Mouse (Mus musculus): ENCODE results near the gene Tcf20.

Gene Tcf20

DNA sequence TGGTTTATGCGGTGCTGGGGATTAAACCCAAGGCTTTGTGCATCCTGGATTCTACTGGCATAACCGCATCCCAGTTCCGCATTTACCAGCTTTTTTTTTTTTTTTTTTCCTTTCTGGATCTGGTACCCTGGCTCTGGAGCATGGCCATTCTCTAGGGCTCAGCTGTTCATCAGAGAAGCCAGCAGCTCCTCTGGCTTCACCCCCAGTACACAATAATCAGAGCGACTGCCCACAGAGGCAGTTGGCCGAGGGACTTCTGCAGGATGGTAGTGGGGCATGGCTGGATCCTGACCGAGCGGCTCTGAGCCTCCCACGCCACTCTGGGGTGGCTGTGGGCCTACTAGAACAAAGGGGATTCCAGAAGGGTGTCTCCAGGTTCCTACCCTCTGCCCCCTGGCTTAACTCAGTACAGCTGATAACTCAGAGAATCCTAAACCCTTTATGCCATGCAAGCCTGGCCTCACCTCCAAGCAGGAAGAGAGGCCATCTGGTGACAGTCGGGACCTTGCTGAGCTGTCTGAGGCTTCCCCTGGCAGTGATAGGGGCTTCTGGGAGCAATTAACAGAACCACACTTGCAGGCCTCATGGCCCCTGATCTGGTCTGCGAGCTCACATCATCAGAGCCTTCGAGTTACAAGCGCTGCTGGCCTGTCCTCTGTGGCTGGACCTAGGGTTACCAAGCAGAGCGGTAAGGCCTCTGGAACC is 4.6 kb upstream of the Tcf20 start:
- no peak for DNase-seq

DNA sequence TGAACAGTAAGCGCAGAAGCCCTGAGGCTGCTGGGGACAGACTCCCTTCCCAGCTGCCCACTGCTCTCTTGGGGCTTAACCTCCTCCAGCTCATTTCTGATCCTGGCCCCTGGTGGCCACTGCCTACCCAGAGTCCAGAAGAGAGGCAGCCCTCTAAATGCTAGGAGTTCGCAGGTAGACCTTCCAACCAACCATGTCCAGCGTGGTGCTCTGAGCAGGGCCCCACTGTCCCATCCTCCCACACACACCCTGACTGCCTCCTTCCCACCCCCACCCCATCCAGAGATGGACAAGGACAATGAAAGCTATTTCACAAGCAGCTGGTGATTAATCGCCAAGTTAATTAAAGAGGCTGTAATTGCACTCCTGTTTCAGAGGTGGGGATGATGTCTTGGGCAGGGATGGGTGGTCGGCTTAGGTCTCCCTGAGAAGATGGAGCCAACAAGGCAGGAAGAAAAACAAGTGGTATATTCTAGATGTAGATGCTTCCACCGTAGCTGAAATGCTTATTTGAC is 1.6 kb upstream of the Tcf20 start:
- DNase-seq = no peak

DNA sequence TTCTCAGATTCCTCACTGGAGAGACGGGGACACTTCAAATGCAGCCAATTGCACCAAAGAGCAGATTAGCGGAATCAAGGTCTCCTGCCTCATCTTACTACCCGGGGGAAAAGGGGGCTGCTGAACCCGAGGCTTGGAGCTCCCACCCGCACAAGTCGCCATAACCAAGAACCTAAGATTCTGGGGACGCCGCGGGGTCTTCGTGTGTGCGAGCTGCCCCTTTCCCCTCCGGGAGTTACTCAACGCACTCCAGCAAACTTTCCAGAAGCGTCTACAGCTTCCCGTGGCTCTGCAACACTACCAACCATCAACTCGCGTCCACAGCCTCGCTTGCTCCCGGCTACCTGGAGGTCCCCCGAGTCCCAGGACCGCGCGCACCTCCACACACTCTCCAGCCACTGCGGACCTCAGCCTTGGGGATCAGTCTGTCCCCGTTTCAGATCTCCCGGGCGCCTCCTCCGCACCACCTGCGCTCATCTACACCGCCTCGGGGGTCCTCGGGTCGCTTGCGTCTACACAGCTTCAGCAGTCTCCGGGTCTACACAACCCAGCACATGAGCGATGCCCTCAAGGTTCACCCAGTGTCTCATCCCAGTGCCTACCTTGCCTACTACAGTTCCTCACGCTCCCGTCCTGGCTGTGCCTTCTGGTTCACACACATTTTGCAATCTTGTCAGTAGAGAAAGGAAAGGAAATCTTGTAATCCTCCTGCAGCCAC is 499 bp downstream of the Tcf20 start:
- DNase-seq = peak; percentile 32

DNA sequence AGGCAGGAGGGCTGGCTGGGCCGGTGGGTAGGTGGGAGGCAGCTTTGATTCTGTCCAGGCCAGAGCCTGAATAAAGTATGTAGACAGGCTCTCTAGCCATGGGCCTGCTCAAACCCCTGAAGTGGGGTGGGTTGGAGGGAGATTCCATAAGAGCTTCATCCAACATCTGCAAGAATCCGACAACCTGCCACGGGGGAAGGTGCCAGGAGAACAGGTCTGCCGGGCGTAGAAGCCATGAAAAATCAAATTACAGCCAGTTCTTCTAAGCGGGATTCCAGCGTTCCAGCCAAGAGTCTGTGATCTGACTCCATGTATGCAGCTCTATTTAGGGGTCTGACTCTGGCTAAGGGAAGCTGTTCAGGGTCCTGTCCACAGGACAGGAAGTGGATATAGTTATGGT is 3.1 kb downstream of the Tcf20 start:
- no peak for DNase-seq

DNA sequence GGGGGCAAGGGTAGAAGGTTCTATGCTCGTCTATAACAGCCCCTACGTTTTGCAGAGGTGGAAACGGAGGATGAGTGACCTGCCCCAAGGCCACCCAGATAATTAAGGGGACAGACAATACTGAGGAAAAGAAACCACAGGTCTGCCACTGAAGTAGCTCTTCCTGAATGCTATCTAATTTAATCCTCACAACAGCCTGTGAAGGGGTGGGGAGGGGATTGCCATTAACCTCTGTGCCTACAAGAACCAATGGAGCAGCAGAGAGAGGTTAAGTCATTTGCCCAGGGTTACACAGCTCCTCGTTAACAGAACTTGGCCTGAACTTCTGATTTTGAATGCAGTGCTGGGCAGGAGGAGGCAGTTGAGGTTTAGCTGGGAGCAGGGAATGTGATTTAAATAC is 3.6 kb downstream of the Tcf20 start:
- DNase-seq = no peak

DNA sequence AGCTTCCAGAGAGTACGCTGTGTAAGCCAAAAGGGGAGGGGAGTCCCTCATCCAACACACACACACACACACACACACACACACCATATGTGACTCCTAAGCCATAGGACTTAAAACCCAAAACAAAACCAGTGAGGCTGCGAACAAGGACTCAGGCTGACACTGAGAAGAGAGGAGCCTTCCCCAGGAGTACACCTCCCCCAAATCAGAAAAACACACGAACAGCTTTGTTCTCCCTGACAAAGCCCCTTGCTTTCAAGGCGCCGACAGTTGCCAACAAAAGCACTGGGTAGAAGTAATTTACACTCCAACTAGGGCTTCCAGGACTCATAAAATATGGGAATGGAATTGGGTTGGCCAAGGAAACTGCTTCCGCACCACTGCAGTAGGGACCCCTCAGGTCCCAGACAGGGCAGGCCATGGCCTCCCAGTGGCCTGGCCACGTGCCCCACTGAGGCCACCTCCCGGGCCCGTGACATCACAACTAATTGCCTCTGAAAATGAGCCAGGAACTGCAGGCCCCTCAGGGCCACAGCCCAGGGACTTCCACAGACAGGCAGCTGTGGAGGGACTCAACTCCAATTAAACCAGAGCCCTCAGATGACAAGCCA is 4.2 kb downstream of the Tcf20 start:
- DNase-seq = peak; percentile 81

DNA sequence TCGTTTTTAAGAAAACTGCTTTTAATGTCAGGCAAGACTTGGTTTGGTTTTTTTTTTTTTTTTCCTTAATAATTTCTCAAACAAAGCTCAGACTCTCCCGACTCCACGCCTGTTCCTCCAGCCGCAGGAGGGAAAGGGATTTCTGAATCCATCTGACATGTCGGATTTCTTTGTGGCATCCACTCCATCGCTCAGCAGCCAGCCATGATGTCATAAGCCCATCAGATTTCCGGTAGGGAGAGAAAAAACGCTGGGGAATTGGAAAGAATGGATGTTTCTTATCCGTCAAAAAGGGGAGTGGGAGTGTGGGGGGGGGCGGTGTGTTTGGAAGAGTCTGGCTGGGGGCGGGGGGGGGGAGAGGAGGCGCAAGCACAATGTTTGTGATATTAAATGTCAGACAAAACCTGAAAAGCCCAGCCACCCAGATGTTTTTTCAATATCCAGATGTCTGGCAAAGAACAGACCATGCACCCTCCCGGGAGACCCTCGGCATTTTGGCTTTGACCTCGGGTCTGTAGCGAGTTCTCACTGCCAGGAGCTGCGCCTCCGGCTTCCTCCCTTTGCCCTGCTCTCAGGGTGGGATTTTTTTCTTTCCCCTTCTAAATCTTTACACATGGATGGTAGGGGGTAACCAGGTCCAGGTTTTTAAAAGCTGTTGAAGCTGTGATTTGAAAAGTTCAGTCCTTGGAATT is 4.8 kb downstream of the Tcf20 start:
- peak; percentile 23 for DNase-seq

DNA sequence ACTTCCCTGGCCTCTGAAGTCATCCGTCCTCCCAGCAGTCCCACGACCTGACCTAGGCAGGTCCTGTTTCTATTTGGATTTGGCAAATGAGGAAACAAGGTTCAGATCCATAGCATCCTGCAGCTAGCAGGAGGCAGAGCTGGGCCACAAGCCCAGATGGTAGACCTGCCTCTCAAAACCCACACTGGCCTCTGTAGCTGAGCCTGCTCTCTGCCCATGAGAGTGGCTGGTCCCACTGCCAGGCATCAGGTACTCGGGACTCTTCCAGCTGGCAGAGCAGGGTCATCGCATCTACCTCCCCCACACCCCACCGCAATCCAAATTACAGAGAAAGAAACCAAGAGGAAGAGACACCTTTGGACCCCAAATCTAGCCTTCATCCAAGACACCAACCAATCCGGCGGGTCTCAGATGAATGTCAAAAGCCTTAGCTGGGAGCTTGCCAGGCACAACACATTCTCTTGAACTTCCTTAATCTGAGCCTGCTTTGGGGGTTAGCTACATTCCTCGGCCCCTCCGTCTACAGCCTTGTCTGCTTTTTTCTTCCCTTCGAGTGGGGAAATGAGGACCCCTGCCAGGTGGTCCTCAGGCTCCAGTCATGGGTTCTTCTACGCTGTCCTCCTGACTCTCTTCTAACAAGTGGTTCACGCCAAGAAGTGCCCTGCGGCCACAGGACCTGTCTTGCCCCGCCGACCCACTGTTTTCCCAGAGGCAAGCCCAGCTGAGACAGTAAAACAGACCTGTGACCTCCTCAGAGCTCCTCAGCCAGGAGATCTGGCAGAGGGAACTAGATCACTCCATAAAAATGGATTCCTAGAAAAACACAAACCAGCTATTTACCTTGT is 5.8 kb downstream of the Tcf20 start:
- DNase-seq = peak; percentile 33

DNA sequence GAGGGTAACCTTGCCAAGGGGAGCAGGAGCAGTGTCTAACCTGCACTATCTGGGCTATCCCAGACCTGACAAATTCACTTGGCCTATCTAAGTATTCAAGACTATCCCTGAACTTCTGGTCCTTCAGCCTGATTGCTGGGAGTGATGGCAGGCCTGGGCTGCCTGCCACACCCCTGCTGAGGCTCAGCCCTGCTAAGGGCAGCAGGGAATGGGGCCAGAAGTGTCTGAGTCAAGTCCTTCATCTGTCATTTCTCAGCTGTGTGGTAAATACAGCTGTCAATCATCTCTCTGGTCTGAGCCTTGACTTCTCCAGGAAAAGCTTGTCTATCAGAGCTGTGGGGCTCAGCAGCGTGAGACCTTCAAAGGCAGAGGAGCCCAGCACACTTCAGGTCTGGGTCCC is 8.1 kb downstream of the Tcf20 start:
- no peak for DNase-seq

DNA sequence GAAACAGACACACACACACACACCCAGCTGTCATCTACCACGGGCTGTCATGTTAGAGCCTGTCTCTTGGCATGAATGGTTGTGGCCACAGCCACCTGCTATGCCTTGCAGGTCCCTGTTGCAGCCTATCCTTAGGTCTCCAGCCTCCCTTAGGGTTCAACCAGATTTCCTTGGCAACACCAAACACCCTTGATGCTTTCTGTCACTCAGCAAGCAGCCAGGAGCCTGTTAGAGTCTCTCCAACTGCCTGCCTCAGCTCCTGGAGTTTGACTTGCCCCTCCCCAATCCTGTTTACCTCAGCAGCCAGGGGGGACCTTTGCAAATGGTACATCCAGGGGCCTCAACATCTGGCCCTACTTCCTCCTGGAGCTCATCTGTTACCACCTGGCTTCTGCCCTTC is 13.2 kb downstream of the Tcf20 start:
- no peak for DNase-seq

DNA sequence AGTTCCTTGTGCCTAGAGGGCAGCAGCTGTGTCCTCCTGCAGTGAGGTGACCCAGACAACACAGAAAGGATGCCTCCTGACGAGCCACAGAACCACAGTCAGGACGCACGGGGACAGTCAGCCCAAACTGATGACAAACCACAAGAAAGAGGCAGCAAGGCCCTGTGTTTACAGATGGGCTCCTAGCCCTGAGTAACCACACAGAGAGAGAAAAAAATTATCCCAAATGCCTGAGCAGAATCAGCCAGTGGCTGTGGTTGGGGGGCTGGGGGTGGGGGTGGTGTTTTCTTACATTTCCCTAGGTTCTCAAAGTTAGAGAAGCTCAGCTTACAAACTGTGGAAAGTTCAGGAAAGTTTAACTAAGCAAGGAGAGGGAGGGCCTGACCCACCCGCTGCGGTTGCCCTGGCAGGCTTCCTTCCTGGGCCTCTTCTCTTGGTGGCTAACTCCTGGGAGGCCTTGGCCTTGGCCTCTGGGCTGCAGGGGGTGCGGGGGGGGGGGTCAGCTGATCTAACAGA is 18.4 kb downstream of the Tcf20 start:
- DNase-seq = no peak

DNA sequence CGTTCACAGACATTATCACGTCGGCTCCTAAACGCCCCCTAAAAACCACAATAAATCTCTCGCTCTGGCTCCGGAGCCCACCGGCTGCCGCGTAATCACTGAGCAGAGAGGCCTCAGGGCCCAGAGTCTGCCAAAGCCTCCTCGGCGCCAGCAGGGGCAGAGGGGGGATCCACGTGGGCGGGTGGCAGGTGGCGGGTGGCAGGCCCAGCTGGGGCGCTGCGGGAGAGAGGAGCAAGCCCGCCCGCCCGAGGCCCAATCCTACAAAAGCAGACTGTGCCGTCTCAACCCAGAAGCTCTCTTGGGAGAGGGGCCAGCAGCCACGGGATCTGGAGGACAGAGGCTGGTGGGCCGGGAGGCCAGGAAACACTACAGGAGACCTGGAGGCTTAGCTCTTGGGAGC is 19.2 kb downstream of the Tcf20 start:
- DNase-seq = no peak

DNA sequence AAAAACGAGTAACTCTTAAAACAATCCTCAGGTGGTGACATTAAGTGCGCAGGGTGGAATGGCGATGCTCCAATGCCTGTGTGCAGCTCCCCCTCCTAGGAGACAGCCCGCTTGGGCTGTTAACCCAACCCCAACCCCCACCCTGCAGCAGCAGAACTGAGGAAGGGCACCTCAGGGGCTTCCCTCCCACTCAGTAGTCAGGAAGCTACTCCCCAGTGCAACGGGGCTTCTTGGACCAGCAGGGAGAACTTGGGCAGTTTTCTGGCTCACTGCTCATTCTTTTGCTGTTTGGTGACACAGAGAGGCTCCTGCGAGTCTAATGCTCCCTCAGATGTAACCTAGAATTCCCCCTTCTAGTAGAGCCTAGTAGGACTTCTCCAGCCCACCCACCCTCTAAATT is 19.7 kb downstream of the Tcf20 start:
- DNase-seq = no peak

DNA sequence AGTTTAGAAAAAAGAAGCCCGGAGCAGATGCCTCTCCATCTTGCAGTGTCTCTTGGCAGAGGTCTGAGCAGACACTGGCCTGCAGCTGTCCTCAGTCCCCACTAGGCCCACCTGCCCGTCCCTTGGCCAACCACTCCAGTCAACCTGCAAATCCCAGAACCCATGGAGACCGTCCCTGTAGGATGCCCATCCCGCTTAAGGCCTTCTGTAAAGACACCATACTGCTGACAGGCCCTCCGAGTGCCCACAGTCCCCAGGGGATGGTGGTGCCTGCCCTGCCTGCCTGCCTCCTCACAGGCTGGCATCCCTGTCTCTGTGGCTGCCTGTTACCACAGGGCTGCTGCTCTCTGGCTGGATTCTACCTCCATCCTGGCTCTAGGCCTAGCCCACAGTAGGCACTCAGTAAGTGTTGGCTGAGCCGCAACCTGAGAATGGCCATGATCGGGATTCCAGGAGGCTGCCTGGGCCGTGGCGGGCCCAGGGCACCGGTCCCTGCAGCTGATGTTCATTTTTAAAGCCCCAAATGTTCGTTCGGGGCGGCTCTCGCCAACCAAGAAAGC is 23.3 kb downstream of the Tcf20 start:
- DNase-seq = no peak

DNA sequence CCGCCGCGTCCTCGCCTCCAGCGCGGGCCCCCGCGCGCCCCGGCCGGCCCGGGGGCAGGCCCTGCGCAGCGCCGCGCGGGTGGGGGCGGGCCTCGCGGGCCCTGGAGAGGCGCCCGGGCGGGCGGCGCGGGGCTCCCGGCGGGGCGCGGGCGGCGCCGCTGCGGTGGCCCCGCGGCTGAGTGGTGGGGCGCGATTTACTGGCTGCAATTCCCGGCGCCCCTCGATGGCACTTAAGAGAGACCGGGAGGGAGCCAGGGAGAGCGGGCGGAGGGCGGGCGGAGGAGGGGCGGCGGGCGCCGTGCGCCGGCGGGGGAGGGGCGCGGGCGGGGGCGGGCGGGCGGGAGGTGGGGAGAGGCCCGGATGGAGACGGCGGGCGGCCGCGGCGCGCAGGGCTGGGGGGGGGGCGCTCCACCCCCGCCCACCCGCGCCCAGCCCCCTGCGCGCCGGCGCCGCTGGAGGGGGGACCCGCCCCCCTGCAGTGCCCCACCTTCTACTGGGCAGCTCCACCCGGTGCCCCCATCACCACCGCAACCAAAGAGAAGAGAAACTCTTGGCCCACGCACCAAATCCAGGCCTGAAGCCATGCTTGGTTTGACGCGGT is 24.0 kb downstream of the Tcf20 start:
- peak; percentile 46 for DNase-seq

DNA sequence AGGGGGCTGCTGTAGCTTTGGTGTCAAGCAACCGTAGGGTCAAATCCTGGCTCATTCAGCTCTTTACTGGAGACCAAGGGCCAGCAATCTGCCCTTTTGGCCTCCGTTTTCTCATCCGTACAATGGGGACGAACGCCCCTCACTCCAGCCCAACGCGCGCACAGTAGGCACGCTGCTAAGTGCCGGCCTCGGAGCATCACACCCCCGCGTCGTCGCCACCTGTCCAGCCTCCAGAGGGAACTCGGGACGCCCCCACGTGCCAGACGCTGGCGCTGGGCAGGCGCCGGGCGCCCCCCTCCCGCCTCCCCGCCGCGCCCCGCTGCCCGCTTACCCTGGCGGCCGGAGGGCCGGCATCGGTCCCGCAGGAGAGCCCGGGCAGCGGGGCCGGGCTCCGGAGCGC is 24.6 kb downstream of the Tcf20 start:
- peak; percentile 38 for DNase-seq

DNA sequence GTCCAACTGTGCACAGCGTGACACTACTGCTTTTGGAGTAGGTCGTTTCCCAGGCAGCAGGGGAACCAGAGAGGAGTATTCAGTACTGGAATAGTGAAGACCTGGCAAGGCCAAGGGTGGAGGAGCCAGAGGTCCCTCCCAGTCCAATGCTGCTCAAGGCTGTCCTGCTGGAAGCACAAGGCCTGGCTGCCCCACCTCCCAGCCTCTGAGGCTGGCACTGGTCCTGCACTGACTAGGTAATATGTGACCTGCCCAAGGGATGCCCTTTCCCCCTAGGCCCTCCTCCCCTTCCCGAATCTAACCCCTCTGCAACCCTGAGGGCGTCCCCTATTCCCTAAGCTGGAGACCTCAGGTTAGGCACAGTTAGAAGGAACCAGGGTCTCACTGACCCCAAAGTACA is 25.1 kb downstream of the Tcf20 start:
- DNase-seq = peak; percentile 39

DNA sequence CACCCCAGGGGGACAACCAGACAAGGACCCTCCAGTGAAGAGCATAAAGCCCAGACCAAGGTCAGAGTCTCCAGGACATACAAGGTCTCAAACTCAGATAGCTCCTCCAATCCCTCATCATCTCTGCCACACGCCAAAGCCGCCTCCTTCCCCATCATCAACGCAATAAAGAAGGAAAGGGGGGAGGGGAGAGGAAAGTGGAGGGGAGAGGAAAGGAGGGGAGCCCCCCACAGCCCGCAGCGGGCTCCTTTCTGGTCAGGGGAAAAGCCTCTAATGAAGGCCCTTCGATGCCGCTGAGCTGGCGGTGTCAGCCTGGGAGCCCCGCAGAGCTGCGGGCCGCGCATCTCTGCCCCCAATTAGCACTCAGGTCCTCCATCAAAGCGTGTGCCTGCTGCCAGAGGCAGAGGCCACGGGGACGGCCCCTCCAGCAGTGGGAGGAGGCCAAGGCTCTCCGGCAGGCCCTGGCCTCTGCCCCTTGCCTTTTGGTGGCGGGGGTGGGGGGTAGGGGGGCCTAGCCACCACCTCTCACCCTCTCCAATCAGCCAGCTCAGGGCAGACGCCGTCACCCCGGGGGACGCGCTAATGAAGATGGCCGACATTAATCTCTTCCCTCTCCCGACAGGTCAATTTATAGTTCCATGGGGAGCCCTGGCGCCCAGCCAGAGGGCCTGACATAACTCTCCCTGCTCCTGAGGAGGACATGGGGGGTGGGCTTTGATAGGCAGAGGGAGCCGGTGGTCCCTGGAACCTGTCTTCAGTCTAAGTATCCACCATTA is 26.7 kb downstream of the Tcf20 start:
- DNase-seq = peak; percentile 59

DNA sequence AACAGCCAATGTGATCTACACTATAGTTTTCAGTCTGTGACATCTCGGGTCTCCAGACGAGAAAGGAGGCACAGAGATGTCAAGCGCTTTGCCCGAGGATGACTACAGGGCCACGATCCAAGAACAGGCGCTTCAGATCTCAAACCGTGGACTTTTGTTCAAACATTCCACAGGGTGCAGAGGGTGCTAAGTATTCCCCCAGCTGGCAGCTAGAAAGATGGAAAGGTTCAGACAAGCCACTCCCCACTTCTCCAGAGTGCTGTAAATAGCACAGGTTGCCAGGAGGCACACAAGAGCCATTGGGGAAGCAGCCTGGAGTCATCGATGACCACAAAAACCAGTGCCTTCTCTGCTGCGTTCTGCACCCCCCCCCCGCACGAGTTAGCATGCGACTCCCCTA is 28.5 kb downstream of the Tcf20 start:
- no peak for DNase-seq

DNA sequence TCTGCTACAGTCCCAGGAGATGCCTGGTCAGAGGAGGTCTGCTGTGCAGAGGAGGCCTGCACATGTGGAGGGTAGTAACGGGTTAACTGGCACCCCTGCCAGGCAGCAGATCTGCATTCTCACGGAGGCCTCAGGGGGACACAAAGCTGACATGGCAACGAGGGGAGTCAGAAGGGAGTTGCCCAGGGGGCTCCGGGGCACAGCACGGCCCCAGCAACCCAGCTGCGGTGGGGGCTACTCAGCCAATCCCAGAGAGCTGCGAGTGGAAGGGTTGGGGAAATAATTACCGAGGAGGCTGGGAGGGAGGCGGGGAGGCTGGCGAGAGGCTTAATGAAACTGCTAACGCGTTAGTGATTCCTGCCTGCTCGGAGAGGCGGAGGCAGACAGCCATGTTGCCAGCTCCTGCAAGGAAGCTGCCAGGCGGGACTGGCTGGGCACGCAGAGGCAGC is 29.4 kb downstream of the Tcf20 start:
- peak; percentile 61 for DNase-seq

DNA sequence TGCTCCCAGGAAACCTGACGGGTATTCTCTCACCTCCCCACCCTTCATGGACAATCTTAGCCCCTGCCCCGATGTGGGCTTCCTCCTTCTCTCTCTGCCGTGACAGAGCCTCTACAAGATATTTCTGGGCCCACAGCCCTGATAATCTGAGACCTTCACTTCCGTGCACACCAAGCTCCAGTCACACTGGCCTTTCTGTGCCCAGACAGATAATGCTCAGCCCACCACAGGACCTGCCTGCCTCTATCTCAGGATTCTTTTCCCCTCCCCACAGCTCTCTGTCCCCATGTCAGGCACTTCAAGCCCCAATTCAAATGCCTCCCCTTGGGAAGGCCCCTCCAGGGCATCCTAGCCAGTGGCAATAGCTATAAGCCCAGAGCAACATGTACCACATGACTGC is 31.0 kb downstream of the Tcf20 start:
- DNase-seq = no peak
